Mouse (Mus musculus) midbrain, embryonic 14.5 days (tissue): Measurements from ENCODE around the gene Dock1. TPM values are rescaled to one million over a fixed set of nuclear protein-coding genes. Genes with fewer than 3 reads are reported as not detected.
A peak's percentile ranks its signal among the peaks of the same experiment; 100 is the strongest.

Experiments used
- ATAC-seq: fragments of 200-750 bp; cut with Nextera tagmentation; 2 replicates; pipeline ENCODE4 v1.8.0; 2017; ENCODE audit warnings: moderate number of reproducible peaks, moderate library complexity; ENCODE audit not compliant: low FRiP score, low TSS enrichment
- DNase-seq: peaks from one replicate; pipeline ENCODE4 v3.0.0-alpha.2; 2015
- H3K27ac ChIP-seq: fragments of 300-500 bp; sonication (generic); replicated peaks from 2 replicates; pipeline ENCODE4 v1.5.1; 2014; ENCODE audit warnings: mild to moderate bottlenecking, low read depth, low read length, moderate library complexity
- H3K27me3 ChIP-seq: fragments of 300-500 bp; sonication (generic); 2 replicates; pipeline ENCODE4 v1.6.1; 2014; ENCODE audit warnings: low read length, control low read depth, mixed read lengths; ENCODE audit not compliant: control insufficient read depth, insufficient read depth
- H3K36me3 ChIP-seq: fragments of 300-500 bp; sonication (generic); 2 replicates; pipeline ENCODE4 v1.6.1; 2014; ENCODE audit warnings: low read length, control low read depth; ENCODE audit not compliant: control insufficient read depth, insufficient read depth
- H3K4me1 ChIP-seq: fragments of 300-500 bp; sonication (generic); 2 replicates; pipeline ENCODE4 v1.6.1; 2014; ENCODE audit warnings: mild to moderate bottlenecking, antibody characterized with exemption, low read length, control low read depth; ENCODE audit not compliant: control insufficient read depth, insufficient read depth
- H3K4me2 ChIP-seq: fragments of 300-500 bp; sonication (generic); 2 replicates; pipeline ENCODE4 v1.6.1; 2014; ENCODE audit warnings: mild to moderate bottlenecking, low read length, moderate library complexity
- H3K4me3 ChIP-seq: fragments of 300-500 bp; sonication (generic); replicated peaks from 2 replicates; pipeline ENCODE4 v1.5.1; 2014; ENCODE audit warnings: low read depth, low read length
- H3K9ac ChIP-seq: fragments of 300-500 bp; sonication (generic); replicated peaks from 2 replicates; pipeline ENCODE4 v1.6.1; 2014; ENCODE audit warnings: mild to moderate bottlenecking, low read length, moderate library complexity
- H3K9me3 ChIP-seq: fragments of 300-500 bp; sonication (generic); 2 replicates; pipeline ENCODE4 v1.6.1; 2016; ENCODE audit warnings: low read length, control low read depth, mixed read lengths; ENCODE audit not compliant: control insufficient read depth
- WGBS: fragments of 180-500 bp; shearing (Covaris S2); extraction: QIAGEN DNeasy Blood & Tissue Kit; methylation state at CpG from one replicate; pipeline ENCODE4 v1.1.7; 2014; 5-methylcytosine and 5-hydroxymethylcytosine counted together
- polyA plus RNA-seq: library from polyadenylated mRNA; unstranded; fragments of >200 nt; fragmentation: Nextera tagmentation; extraction: Ambion mirVana; gene quantifications from 2 replicates; pipeline ENCODE4 v1.2.1, GENCODE M21; 2014

Dock1 gene
- polyA plus RNA-seq, 1 experiment from 2014 or later = 8.4 TPM

GRCm38 (mm10) chr7:134702481-134702880 lies 32.0 kb downstream of the Dock1 start:
- ATAC-seq (no peak), DNase-seq (no peak)
- WGBS = 87% methylated on average over 5 of the region's 5 CpGs
- Histone ChIP-seq H3K27me3 (no peaks in the 10 kb centered on the region), H3K36me3 (no peaks in the 10 kb centered on the region), H3K27ac (no peak overlapping the region), H3K4me3 (no peak overlapping the region), H3K4me2 (no peak overlapping the region), H3K4me1 (no peaks in the 10 kb centered on the region), H3K9ac (no peak overlapping the region), H3K9me3 (no peaks in the 10 kb centered on the region)

GRCm38 (mm10) chr7:134703704-134704103 lies 33.2 kb downstream of the Dock1 start:
- Histone ChIP-seq H3K27ac (no peak overlapping the region), H3K9me3 (no peaks in the 10 kb centered on the region), H3K9ac (no peak overlapping the region), H3K36me3 (no peaks in the 10 kb centered on the region), H3K4me1 (no peaks in the 10 kb centered on the region), H3K27me3 (no peaks in the 10 kb centered on the region), H3K4me3 (no peak overlapping the region), H3K4me2 (no peak overlapping the region)
- no peak for DNase-seq
- 95% methylated on average over 2 of the region's 2 CpGs for WGBS
- no peak for ATAC-seq

DNA sequence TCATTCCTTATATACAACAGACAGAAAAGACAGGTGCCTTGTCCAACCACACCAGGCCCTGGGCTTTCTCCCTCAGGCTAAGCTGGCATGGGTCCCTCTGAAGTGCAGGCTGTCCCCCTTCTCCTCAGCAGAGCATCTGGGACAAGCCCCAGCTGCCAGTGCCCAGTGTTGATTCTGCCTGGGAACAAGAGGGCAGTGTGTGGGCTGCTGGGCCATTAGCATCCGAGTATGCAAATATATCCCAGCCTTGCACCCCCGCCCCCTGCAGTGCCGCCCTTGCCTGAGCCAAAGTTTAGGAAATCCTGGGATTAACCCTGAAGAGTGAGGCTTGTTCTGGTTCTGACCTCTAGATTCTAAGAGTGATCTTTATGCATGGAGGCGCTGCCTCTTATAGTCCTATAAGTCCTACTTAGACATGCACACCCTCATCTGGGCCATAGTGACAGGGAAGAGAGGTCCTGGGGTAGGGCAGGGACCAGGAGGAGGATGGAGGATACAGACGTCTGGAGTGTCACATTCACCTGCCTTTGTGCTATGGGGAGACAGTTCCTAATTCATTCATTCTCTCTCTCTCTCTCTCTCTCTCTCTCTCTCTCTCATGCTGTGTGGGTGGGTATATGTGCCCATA lies 38.9 kb downstream of the Dock1 start:
- no peaks in the 10 kb centered on the region for H3K9me3 ChIP-seq
- 13% methylated on average over 5 of the region's 5 CpGs for whole genome bisulfite sequencing
- H3K9ac ChIP-seq = no peak overlapping the region
- H3K27me3 ChIP-seq = no peaks in the 10 kb centered on the region
- DNase-seq (peak; percentile 62), ATAC-seq (peak; percentile 74)
- H3K4me2 ChIP-seq = no peak overlapping the region
- H3K27ac ChIP-seq = no peak overlapping the region
- no peak overlapping the region for H3K4me3 ChIP-seq
- H3K4me1 ChIP-seq = no peaks in the 10 kb centered on the region
- no peaks in the 10 kb centered on the region for H3K36me3 ChIP-seq

DNA sequence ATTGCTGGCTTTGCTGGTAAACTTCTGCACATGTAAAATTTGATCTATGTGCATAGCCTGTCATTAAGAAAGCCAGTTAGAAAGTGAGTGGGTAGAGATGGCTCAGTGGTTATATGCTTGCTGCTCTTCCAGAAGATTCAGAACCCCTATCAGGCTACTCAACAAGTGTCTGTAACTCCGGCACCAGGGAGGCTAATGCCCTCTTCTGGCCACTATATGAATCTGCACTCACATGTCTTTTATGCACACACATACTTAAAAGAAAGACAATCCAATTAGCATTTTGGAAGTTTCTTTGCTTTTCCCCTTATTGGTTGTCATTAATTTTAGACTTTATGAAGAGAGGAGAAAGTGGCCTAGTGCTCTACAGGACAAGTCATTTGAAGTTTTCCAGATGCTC lies 41.1 kb downstream of the Dock1 start:
- Histone ChIP-seq H3K4me3 (no peak overlapping the region), H3K36me3 (no peaks in the 10 kb centered on the region), H3K27me3 (no peaks in the 10 kb centered on the region), H3K9ac (no peak overlapping the region), H3K9me3 (no peaks in the 10 kb centered on the region), H3K4me1 (peaks cover 3% of the 10 kb centered on the region; the same call in 1 of the 2 replicates), H3K27ac (no peak overlapping the region), H3K4me2 (no peak overlapping the region)
- 95% methylated on average over 1 of the region's 1 CpGs for WGBS
- ATAC-seq (no peak), DNase-seq (no peak)

DNA sequence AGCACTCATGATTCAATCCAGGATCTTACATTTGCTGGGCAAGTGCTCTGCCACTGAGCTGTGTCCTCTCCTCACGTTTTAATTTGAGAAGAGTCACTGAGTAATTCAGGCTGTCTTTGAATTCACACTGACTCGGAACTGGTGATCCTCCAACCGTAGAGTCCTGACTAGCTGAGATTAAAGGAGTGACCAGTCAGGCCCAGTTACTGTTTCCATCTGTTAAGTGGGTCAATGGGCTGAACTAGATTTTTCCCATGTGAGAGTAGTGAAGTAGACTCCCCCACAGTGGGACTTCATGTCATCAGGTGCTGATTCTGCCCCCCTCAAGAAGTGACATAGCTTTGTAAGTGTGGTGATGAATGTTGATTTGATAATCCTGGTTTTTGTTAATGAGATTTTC lies 49.0 kb downstream of the Dock1 start:
- Histone ChIP-seq H3K4me3 (no peak overlapping the region), H3K36me3 (no peaks in the 10 kb centered on the region), H3K27ac (no peak overlapping the region), H3K4me1 (peaks cover 4% of the 10 kb centered on the region; the same call in 1 of the 2 replicates), H3K4me2 (no peak overlapping the region), H3K27me3 (no peaks in the 10 kb centered on the region), H3K9me3 (no peaks in the 10 kb centered on the region), H3K9ac (no peak overlapping the region)
- WGBS = 72% methylated on average over 3 of the region's 3 CpGs
- no peak for DNase-seq
- ATAC-seq = no peak

GRCm38 (mm10) chr7:134722361-134722760 lies 51.9 kb downstream of the Dock1 start:
- Histone ChIP-seq H3K36me3 (no peaks in the 10 kb centered on the region), H3K4me1 (peaks cover 12% of the 10 kb centered on the region), H3K9me3 (no peaks in the 10 kb centered on the region), H3K27me3 (no peaks in the 10 kb centered on the region), H3K4me2 (no peak overlapping the region), H3K9ac (no peak overlapping the region), H3K27ac (no peak overlapping the region), H3K4me3 (no peak overlapping the region)
- ATAC-seq = no peak
- no peak for DNase-seq
- 97% methylated on average over 7 of the region's 7 CpGs for WGBS

DNA sequence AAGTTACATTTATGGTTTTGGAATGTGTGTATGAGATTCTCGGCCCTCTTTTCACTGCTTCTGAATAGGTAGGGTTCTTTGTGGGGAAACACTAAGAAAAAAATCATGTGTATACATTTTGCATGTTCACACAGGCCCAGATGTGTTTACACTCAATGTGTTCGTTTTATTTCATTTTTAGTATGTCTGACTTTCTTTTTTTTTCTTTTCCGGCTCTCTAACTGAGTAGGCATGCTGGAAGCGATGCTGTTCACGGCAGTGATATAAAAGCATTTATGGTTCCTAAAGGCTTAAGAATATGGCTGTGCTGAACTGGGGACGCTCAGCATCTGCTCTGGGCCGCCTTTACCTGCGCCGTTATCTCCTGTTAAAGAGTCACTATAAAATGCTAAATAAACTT lies 52.5 kb downstream of the Dock1 start:
- DNase-seq = no peak
- Histone ChIP-seq H3K4me3 (no peak overlapping the region), H3K9me3 (no peaks in the 10 kb centered on the region), H3K4me2 (no peak overlapping the region), H3K27ac (no peak overlapping the region), H3K9ac (no peak overlapping the region), H3K27me3 (no peaks in the 10 kb centered on the region), H3K36me3 (no peaks in the 10 kb centered on the region), H3K4me1 (peaks cover 12% of the 10 kb centered on the region)
- 96% methylated on average over 9 of the region's 9 CpGs for WGBS
- ATAC-seq = no peak

DNA sequence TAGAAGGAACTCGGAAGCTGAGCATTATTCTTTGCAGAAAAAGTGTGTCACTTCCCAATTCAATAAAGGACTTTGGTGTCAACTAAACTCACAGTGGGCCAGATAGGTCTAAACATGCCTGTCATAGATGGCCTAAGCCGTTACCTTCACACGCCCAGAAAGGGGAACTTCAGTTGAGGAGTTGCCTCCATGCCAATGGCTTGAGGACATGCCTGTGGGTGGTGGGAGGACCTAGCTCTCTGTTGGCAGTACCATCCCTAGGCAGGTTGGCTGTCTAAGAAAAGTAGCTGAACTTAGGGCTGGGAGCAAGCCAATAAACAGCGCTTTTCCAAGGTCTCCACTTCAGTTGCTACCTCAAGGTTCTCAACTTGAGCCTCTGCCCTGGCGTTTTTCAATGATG lies 53.1 kb downstream of the Dock1 start:
- DNase-seq (no peak), ATAC-seq (no peak)
- Histone ChIP-seq H3K9ac (no peak overlapping the region), H3K4me2 (no peak overlapping the region), H3K36me3 (no peaks in the 10 kb centered on the region), H3K4me1 (peaks cover 12% of the 10 kb centered on the region), H3K9me3 (no peaks in the 10 kb centered on the region), H3K27me3 (no peaks in the 10 kb centered on the region), H3K27ac (no peak overlapping the region), H3K4me3 (no peak overlapping the region)
- 90% methylated on average over 5 of the region's 5 CpGs for WGBS

DNA sequence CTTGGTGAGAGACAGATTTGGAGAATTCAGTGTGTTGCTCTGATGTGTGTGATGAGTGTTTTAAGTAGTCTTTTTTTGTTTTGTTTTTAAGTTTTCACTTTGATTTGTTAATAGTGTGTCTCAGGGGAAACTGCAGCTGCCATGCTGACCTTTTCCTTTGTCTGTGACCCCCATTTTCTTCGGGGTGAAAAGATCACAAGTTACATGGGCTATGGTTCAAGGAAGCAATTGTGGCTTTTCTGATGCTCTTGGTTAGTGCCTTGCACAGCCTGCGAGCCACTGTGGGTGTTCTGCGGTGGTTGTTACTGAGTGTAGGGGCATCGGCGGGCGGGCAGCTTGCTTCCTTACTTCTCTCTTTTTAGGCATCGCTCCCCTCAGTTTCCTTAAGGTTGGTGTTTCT lies 54.4 kb downstream of the Dock1 start:
- no peak overlapping the region for H3K9ac ChIP-seq
- 0 out of 2 replicates have a peak overlapping the region, but pooled peaks have one; percentile 2 for H3K27ac ChIP-seq
- no peaks in the 10 kb centered on the region for H3K9me3 ChIP-seq
- peak; percentile 27 for DNase-seq
- 11% methylated on average over 7 of the region's 7 CpGs for WGBS
- H3K4me3 ChIP-seq = no peak overlapping the region
- peaks cover 12% of the 10 kb centered on the region for H3K4me1 ChIP-seq
- no peaks in the 10 kb centered on the region for H3K36me3 ChIP-seq
- H3K27me3 ChIP-seq = no peaks in the 10 kb centered on the region
- peak overlapping the region; percentile 31 for H3K4me2 ChIP-seq
- no peak for ATAC-seq
